Mouse (Mus musculus) thymus, adult 2 months (tissue): ENCODE measurements at regions not wholly inside any gene's neighbourhood (a gene's known extent, or its start where the extent isn't known, plus 50 kb on each side); places are given as distances from the start of the nearest gene placed in this dataset.

ENCODE experiments used
- CTCF ChIP-seq: fragments of 200-500 bp; IDR thresholded peaks from 2 replicates; pipeline ENCODE4 v1.5.1; 2012; ENCODE audit warnings: mild to moderate bottlenecking, control low read depth, low read length, moderate library complexity, borderline replicate concordance; ENCODE audit not compliant: control insufficient read depth, poor library complexity, insufficient read depth; ENCODE audit errors: extremely low read depth
- POLR2A ChIP-seq: fragments of 200-500 bp; IDR thresholded peaks from 2 replicates; pipeline ENCODE4 v1.6.1; 2012; ENCODE audit warnings: mild to moderate bottlenecking, low read length, control low read depth, moderate library complexity; ENCODE audit not compliant: control insufficient read depth, poor library complexity, insufficient read depth; ENCODE audit errors: extremely low read depth

DNA sequence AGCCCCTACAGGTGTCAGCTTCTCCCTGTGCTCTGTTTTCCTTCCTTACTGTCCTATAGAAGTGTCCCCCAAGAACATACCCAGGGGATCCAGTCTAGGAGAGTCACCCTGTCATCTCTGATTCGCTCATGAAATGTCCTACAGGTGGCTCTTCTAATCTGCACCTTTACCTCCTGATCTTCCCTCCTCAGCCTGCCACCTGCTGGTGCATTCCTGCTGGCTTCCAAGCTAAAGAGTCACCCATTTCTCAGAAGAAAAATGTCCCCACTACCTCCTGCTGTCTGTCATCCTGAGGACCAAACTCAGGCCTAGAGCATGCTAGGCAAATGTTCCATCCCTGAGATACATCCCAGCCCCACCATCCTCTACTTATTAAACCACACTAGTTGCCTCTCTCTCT, 115.6 kb upstream of the Tox3 start:
- TF ChIP-seq CTCF (no peak), POLR2A (no peak)
